Mouse (Mus musculus): ENCODE measurements around the gene Gm40193. TPM values are rescaled to one million over a fixed set of nuclear protein-coding genes. Genes with fewer than 3 reads are reported as not detected.

Gm40193 gene
- polyA plus RNA-seq, 1 experiment from 2014 or later: not detected

DNA sequence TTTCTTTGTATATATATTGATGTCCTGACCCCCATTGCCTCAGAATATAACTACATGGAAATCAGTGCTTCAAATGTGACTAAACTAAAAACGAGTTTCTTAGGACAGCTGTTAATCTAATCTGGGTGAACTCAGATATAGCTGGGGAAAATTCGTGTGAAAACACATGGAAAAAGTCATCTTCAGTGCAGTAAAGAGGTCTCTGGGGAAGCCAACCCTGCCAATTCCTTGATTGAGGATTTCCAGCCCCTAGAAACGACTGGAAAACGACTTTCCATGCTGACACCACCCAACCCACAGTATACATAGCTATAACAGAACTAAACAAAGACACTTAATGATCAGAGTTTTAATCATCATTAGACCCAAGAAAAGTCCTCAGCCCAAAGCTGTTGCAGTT is 44.9 kb downstream of the Gm40193 start:
- 63% methylated on average over 4 of the region's 4 CpGs for WGBS

GRCm38 (mm10) chr11:70485498-70485897 is 47.2 kb downstream of the Gm40193 start:
- DNase-seq (ENCODE audit: low spot score): no peak
- no peak overlapping the region for H3K4me3 ChIP-seq
- H3K27ac ChIP-seq: no peak overlapping the region
- no peaks in the 10 kb centered on the region for H3K27me3 ChIP-seq (ENCODE audit: insufficient read depth, poor library complexity, severe bottlenecking)
- 62% methylated on average over 2 of the region's 2 CpGs for WGBS
- no peaks in the 10 kb centered on the region for H3K36me3 ChIP-seq
- H3K9me3 ChIP-seq: no peaks in the 10 kb centered on the region
- H3K4me1 ChIP-seq (replicated peaks): peaks cover 5% of the 10 kb centered on the region; the same call in 1 of the 2 replicates

More for the DNA sequence above, 44.9 kb downstream of the Gm40193 start:
- Histone ChIP-seq H3K36me3 (no peaks in the 10 kb centered on the region), H3K4me1 (replicated peaks) (peaks cover 2% of the 10 kb centered on the region; the same call in 1 of the 2 replicates), H3K9me3 (no peaks in the 10 kb centered on the region), H3K27ac (no peak overlapping the region), H3K4me3 (no peak overlapping the region), H3K27me3 (ENCODE audit: insufficient read depth, poor library complexity, severe bottlenecking) (no peaks in the 10 kb centered on the region)
- DNase-seq (ENCODE audit: low spot score): no peak

Other genes starting within 250 kb of the Gm40193 start
- gene Alox12e, start 210.3 kb downstream of the Gm40193 start, polyA plus RNA-seq (2016; fragmentation: Nextera tagmentation; extraction: Ambion mirVana): not detected in 2 replicates
- gene Alox15, start 180.9 kb downstream of the Gm40193 start, polyA plus RNA-seq (2016; fragmentation: Nextera tagmentation; extraction: Ambion mirVana): 0.06 and 0.16 TPM in 2 replicates
- 50.6 and 53.0 TPM in 2 replicates for gene Pelp1, start 122.9 kb downstream of the Gm40193 start, polyA plus RNA-seq (2016; fragmentation: Nextera tagmentation; extraction: Ambion mirVana)
- 31.1 and 32.7 TPM in 2 replicates for gene Arrb2, start 100.3 kb downstream of the Gm40193 start, polyA plus RNA-seq (2016; fragmentation: Nextera tagmentation; extraction: Ambion mirVana)
- gene Med11, start 81.0 kb downstream of the Gm40193 start, polyA plus RNA-seq (2016; fragmentation: Nextera tagmentation; extraction: Ambion mirVana): 48.3 and 49.2 TPM in 2 replicates
- gene Zmynd15, start 73.5 kb downstream of the Gm40193 start, polyA plus RNA-seq (2016; fragmentation: Nextera tagmentation; extraction: Ambion mirVana): 0.25 and 0.30 TPM in 2 replicates
- gene Cxcl16, start 73.0 kb downstream of the Gm40193 start, polyA plus RNA-seq (2016; fragmentation: Nextera tagmentation; extraction: Ambion mirVana): 0.31 and 0.41 TPM in 2 replicates
- gene Tm4sf5, start 27.7 kb downstream of the Gm40193 start, polyA plus RNA-seq (2016; fragmentation: Nextera tagmentation; extraction: Ambion mirVana): 0.52 TPM in 1 of 2 replicates, not detected in the other
- gene Vmo1, start 18.3 kb downstream of the Gm40193 start, polyA plus RNA-seq (2016; fragmentation: Nextera tagmentation; extraction: Ambion mirVana): 0.34 TPM in 1 of 2 replicates, not detected in the other
- 0.35 and 0.47 TPM in 2 replicates for gene Gltpd2, start 13.7 kb downstream of the Gm40193 start, polyA plus RNA-seq (2016; fragmentation: Nextera tagmentation; extraction: Ambion mirVana)
- gene Psmb6, start 7.6 kb downstream of the Gm40193 start, polyA plus RNA-seq (2016; fragmentation: Nextera tagmentation; extraction: Ambion mirVana): 1,108 and 1,160 TPM in 2 replicates
- gene Pld2, start 7.1 kb upstream of the Gm40193 start, polyA plus RNA-seq (2016; fragmentation: Nextera tagmentation; extraction: Ambion mirVana): 3.8 and 4.1 TPM in 2 replicates
- gene Mink1, start 29.9 kb upstream of the Gm40193 start, polyA plus RNA-seq (2016; fragmentation: Nextera tagmentation; extraction: Ambion mirVana): 12.6 and 14.6 TPM in 2 replicates
- not detected in 2 replicates for gene 4930544D05Rik, start 82.9 kb upstream of the Gm40193 start, polyA plus RNA-seq (2016; fragmentation: Nextera tagmentation; extraction: Ambion mirVana)
- not detected in 2 replicates for gene Chrne, start 86.3 kb upstream of the Gm40193 start, polyA plus RNA-seq (2016; fragmentation: Nextera tagmentation; extraction: Ambion mirVana)
- gene Gp1ba, start 106.2 kb upstream of the Gm40193 start, polyA plus RNA-seq (2016; fragmentation: Nextera tagmentation; extraction: Ambion mirVana): 0.34 and 0.80 TPM in 2 replicates
- 90.6 and 97.1 TPM in 2 replicates for gene Rnf167, start 114.3 kb upstream of the Gm40193 start, polyA plus RNA-seq (2016; fragmentation: Nextera tagmentation; extraction: Ambion mirVana)
- 144 and 155 TPM in 2 replicates for gene Slc25a11, start 114.5 kb upstream of the Gm40193 start, polyA plus RNA-seq (2016; fragmentation: Nextera tagmentation; extraction: Ambion mirVana)
- gene Pfn1, start 121.7 kb upstream of the Gm40193 start, polyA plus RNA-seq (2016; fragmentation: Nextera tagmentation; extraction: Ambion mirVana): 1,872 and 1,874 TPM in 2 replicates
- gene Eno3, start 124.3 kb upstream of the Gm40193 start, polyA plus RNA-seq (2016; fragmentation: Nextera tagmentation; extraction: Ambion mirVana): 39.3 and 53.3 TPM in 2 replicates
- gene Spag7, start 136.5 kb upstream of the Gm40193 start, polyA plus RNA-seq (2016; fragmentation: Nextera tagmentation; extraction: Ambion mirVana): 185 and 191 TPM in 2 replicates
- gene Camta2, start 155.2 kb upstream of the Gm40193 start, polyA plus RNA-seq (2016; fragmentation: Nextera tagmentation; extraction: Ambion mirVana): 10.8 and 11.8 TPM in 2 replicates
- 0.90 and 1.1 TPM in 2 replicates for gene Inca1, start 167.2 kb upstream of the Gm40193 start, polyA plus RNA-seq (2016; fragmentation: Nextera tagmentation; extraction: Ambion mirVana)
- 1.7 and 2.1 TPM in 2 replicates for gene Kif1c, start 167.6 kb upstream of the Gm40193 start, polyA plus RNA-seq (2016; fragmentation: Nextera tagmentation; extraction: Ambion mirVana)
- 7.2 and 8.1 TPM in 2 replicates for gene Zfp3, start 231.3 kb upstream of the Gm40193 start, polyA plus RNA-seq (2016; fragmentation: Nextera tagmentation; extraction: Ambion mirVana)